Mouse (Mus musculus) embryo, embryonic 11.5 days (tissue): ENCODE data around the gene Apoa1.

ENCODE experiments used
- DNase-seq: peaks from one replicate; pipeline ENCODE4 v3.0.0-alpha.2; 2012; ENCODE audit warnings: low read depth, low spot score

Apoa1 gene

DNA sequence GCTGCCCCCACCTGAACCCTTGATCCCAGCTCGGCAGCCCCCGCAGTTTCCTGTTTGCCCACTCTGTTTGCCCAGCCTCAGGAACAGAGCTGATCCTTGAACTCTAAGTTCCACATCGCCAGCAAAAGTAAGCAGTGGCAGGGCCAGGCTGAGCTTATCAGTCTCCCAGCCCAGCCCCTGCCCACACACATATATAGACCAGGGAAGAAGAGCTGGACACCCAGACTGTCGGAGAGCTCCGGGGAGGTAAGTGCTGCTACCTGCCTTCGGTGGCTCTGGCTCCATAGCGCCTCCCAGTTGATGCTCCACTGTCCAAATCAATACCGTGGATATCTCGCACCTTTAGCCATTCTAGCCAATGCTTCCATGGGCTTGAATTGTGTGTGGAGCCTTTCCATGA lies at the start of gene Apoa1:
TSS of gene Apoa1 (plus strand) at position 90 of the 400 bp plus-strand sequence.
- no peak for DNase-seq

DNA sequence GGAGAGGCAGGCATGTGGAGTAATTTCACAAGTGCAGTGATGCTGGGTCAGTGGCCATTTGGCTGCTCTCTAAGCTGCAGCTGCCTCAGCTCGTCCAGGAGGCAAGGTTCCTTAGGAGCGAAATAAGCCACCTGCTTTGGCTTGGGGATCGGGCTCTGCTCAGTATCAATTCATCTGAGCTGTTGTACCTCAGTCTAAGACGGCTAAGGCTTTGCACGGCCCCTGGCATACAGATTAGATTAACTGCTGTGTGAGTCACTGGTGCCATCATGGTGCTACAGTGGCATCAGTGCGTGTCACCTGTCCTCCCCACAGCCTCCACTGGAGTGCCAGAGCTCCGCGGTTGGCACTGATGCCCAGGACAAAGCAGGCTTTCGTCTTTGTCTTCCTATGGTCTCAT lies 49.8 kb upstream of the Apoa1 start:
- DNase-seq, result no peak

DNA sequence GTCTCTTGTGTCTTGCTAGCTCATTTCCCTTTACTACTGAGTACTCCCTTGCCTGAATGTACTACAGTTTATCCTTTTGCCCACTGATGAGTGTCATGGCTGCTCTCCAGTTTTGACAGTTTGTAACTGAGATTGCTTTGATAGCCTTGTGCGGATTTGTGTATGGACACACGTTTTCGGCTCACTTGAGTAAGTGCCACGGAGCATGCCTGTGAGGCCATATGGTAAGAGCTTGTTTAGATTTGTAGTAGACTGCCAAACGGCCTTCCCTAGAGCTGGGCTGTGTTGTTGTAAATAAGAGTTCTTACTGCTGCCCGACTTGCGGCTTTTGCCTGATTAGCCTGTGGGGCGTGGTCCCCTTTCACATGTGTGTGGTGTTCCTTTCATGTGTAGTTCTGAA lies 47.1 kb upstream of the Apoa1 start:
- no peak for DNase-seq

DNA sequence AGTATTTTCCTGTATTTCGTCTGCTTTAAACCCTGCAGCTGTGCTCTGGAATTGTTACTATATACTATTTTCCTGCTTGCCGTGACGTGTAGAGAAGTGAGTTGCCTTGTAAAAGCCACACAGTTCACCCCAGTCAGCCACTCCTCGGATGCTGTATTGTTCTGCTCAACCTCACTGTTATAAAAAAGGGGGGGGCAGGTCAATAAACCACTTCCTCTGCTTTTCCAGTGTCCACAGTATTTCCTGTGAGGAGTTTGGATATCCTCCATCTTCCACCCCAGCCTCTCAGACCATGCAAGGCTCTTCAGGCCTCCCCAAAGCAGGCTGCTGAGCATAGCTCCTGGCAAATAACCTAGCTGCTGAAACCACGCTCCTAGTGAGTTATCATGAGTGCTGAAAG lies 43.8 kb upstream of the Apoa1 start:
- DNase-seq, result no peak

DNA sequence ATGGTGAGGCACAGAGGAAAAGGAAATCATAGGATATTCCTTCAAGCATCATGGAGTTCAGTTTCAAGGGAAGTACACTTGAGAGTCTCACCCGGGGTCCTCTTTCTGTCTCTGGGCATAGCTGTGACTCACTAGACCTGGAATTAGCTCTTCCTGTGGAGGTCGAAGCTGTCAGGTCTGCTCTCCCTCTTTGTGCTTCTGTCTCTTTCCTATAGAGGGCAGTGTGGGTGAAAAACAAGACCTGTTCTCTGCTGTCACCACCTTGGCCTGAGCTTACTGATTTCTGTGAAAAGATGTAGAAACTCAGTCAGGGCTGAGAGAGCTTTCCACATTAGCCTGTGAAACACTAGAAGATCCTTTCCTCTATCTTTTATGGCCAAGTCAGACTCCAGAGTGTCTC lies 43.2 kb upstream of the Apoa1 start:
- DNase-seq, result no peak

DNA sequence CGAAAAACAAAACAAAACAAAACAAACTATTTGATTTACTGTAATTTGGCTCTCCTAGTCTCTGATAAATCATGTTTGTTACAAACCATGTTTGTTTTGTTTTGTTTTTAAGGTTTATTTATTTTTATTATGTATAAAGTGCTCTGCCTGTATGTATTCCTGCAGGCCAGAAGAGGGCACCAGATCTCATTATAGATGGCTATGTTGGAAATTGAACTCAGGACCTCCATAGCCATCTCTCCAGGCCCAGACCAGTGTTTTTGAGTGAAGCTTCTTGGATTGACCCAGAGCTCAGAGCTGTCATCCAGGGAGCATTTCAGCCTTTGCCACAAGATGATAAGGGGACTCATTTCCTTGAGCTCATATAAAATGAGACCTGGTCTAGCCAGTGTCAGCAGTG lies 42.0 kb upstream of the Apoa1 start:
- no peak for DNase-seq

DNA sequence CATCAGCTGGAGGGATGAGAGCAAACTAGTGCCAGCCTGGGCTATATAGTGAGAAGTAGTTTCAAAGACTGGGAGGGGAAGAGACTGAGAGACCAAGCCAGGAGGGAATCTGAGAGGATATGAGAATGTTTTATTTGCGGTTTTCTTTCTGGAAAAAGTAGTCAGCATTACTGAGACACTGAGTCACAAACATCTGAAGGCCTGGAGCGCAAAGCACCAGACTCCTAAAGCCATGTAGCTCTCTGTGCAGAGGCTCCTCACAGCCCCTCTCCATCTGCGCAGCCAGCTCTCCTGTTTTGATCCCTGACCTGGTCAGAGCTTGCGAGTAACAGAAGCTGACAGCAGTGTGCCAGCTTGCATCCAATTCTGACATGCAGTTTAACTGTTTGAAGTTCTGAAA lies 40.0 kb upstream of the Apoa1 start:
- no peak for DNase-seq

DNA sequence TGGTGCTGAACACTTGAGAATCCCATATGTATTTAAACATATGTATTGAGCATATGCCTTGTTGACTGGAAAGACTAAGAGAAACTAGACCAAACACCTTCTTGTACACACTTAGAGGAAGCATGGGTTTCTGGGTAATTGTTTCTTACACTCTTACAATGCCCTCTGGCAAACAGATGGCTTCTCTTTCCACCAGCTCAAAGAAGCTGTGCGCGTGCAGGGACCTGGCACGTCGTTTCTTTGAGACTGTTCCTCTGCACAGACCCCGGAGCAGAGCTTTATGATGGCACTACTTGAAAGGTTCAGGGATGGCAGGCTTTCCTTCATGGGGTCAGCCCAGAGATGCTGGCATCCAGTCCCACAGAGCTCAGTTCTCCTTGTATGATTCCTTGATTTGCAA lies 39.4 kb upstream of the Apoa1 start:
- DNase-seq, result no peak

DNA sequence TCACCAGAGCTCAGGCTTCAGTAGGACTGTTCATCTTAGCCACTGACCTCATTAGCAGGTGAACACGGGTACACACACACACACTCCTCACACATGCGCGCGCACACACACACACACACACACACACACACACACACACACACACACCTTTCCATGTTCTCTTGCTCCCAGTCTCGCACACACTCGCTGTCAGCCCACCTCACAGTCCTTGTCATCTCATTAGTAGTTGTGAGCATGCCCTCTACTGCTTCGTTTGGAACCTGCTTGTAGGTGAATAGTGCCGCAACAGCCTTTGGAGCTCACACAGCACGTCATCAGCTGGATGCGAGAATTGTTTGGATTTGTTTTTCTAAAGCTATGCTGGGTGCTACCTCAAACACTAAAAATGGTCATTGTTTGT lies 39.0 kb upstream of the Apoa1 start:
- DNase-seq, result no peak

DNA sequence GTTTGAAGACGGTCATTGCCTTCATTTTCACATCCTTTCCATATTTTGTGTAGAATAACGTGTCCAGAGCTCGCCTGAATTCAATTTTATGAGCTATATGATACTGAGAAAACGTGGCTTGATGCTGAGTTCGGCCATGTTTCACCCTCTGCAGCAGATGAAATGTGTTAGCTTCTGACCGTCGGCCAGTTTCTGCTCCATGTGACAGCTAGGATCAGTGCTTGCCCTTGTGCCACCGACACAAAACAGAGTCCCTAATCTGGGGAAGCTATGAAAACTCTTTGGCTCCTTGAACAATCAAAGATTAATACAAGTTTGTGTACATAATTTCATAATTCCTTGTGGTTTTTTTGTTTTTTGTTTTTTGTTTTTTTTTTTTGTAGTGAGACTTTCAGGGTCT lies 37.1 kb upstream of the Apoa1 start:
- DNase-seq, result no peak

DNA sequence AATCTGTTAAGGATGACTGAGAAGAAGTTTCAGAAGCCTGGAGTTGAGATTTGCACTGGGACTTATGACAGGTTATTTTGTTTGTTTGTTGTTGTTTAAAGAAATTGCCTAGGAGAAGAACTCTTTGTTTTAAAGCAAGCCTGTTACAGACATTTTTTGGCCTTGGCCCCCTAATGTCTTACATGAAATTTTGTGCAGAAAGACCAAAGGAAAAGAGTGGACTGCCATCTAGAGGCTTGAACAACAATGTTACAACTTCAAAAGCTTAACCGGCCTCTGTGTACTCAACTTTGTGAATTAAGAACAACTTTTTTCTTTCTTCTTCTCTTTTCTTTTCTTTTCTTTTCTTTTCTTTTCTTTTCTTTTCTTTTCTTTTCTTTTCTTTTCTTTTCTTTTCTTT lies 36.7 kb upstream of the Apoa1 start:
- DNase-seq, result peak; percentile 29

DNA sequence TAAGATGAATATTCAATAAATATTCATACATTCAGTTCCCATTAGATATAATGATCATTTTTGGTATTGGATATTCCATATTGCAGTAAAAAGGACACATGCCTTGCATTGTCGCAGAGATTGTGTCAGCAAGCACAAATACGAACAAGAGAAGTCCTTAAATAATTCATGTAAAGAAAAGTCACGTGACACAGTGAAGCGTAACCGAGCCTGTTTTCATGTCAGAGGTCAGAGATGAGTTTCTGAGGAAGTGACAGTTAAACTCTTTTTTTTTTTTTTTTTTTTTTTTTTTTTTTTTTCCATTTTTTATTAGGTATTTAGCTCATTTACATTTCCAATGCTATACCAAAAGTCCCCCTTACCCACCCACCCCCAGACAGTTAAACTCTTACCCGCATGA lies 35.7 kb upstream of the Apoa1 start:
- DNase-seq, result no peak

DNA sequence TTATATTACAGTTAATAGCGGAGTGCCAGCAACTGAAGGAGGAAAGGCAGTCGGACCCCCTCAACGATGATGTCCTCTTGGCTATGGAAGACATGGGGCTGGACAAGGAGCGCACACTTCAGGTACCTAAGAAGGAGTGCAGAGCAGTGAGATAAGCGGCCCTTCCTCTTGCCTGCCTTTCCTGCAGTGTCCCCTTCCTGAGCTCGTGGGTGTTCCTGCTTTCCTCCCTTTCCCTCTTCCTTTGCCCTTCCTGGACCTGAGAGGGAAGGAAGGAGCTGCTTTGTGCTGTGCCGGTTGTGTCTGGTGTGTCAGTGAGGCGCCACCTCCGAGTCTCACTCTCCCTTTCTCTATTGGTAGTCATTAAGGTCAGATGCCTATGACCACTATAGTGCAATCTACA lies 33.6 kb upstream of the Apoa1 start:
- DNase-seq, result no peak

DNA sequence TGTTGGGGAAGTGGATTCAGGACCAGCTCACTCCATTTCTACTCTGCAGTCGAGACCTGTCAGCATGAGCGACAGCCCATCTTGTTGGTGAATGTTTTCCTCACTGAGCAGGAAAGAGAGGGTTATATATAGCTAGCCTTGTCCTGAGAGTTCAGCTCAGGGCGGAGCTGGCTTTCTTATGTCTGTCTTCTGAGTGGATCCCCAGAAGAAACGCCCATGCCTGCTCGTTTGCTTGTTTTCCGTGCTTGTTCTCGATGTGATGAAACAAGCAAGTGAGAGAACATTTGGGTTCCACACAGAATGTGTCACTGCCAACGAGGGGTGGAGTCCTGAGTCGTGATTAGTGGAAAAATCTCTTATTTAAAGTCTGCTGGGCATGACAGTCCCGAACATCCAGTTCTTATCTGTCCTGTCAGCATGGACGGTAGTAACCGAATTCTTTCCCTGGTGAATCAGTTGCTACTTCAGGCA lies 31.6 kb upstream of the Apoa1 start:
- DNase-seq, result no peak

DNA sequence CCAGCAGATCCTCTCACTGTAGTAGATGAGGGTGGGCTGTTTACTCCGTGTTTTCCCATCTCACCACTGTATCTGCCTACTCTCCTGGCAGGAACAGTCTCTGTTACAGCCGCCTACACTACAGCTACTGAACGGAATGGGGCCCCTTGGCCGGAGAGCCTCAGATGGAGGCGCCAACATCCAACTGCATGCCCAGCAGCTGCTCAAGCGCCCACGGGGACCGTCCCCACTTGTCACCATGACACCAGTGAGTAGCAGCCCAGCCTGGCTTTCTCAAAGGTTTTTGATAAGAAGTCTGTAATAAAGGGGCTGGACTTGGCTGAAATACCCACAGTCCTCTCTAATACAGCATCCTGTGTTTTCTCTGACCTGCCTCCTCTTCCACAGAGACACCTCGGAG lies 29.9 kb upstream of the Apoa1 start:
- no peak for DNase-seq

DNA sequence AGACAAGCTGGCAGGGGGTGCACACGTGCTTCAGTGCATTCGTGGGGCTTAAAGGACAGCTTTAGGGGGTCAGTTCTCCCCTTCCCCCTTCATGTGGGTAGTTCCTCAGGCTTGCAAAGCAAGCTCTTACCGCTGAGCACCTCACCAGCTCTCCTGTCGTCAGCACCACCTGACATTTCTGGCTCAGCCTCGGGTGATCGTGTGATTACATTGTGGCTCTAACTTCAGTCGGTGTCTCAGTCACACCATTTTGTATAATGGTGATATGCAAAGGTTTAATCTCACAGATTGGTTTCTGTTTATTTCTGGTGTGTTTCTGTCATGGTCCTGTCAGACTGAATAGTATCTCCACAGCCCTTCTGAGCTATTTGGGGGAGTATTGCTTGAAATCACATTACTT lies 29.4 kb upstream of the Apoa1 start:
- DNase-seq, result no peak

DNA sequence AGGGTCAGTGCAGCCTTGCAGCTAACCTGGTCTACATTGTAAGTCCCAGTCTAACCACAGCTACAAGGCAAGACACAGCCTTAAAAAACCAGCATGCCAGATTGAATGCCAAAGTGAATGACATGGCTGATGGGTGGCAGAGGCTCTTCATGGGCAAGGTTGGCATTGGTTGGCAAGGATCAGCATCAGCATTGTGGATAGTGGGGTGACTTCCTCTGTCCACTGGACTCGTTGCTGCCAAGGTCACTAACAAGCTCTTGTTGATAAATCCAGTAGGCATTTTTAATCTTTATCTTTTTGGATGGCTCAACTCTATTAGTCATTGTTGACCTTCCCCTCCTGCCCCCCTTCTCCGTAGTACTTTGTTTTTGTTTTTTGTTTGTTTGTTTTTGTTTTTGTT lies 28.8 kb upstream of the Apoa1 start:
- DNase-seq, result no peak

DNA sequence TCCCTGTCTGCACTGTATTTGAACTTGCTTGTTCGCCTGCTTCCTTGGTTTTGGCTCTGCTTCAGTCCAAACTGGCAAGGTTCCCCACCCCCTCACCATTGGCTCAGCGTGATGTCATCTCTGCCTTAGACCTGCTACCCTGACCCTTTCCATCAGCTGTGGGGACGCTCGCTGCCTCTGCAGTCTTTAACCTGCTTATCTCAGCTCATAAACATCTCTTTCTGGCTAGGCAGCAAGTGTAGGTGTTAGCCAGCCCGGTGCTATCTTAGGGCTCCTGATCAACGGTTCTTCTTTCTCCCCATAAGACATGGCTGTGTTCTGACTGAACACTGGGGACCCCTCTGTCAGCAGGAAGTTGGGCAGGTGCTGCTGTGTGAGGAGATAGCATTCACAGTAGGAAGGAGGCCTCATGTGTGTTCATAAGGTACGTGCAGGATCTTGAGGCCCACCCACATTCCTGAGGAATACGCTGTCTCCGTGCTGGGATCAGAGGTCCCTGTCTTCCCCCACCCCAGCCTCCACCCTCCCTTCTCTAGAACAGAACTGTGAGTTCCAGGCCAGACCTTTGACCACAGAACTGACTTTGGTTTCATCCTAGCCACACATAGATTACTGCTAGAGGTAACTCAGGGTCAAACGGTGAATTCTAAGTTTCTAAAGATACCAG lies 21.4 kb upstream of the Apoa1 start:
- DNase-seq, result no peak

DNA sequence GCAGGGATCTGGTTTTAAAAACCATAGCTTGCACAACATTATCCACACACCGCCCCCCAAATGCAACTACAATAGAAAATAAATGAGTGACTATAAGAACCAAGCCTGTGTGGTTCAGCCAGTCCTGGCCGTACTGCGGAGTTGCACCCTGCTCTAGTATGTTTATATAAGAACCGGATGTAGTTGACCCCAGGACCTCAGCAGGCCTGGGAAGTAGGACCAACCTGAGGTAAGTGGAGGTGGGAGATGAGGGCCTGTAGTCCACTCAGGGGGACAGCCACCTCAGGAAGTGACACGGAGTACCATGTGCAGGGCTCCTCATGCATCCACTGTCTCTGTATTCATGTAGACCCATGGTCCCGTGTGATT lies 20.9 kb upstream of the Apoa1 start:
- no peak for DNase-seq

DNA sequence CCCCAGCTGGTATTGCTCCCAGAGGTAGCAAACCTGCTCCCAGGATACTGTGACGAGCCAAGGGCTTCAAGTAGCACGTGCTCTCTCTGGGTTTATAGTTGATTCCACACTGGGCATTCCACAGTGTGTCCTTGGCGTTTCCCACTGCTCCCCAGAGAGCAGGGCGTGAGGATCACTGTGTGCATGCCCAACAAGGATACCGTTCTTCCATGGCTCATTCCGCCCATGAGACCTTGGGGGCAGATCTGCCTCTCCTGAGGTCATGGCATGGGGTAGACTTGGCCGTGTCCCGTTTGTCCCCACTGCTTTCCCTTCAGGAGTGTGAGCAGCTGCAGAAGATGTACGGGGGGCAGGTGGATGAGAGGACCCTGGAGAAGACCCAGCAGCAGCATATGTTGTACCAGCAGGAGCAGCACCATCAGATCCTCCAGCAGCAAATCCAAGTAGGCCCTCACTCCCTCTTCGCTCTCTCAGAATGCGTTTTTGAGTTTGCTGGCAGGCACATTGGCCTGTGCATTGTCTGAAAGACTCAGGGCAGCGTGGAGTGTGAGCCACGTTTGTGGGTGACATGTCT lies 19.9 kb upstream of the Apoa1 start:
- no peak for DNase-seq

DNA sequence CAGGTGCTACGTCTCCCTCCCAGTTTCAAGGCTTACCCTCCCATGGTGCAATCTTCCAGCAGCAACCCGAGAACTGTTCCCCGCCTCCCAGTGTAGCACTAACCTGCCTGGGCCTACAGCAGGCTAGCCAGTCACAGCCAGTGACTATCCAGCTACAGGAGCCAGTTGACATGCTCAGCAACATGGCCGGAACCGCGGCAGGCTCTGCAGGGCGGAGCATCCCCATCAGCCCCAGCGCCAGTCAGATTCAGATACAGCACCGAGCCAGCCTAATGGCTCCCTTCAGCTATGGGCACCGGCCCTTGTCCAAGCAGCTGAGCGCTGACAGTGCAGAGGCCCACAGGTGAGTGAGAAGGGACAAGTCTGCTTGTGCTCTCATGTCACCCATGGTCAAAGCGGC lies 17.9 kb upstream of the Apoa1 start:
- DNase-seq, result no peak

DNA sequence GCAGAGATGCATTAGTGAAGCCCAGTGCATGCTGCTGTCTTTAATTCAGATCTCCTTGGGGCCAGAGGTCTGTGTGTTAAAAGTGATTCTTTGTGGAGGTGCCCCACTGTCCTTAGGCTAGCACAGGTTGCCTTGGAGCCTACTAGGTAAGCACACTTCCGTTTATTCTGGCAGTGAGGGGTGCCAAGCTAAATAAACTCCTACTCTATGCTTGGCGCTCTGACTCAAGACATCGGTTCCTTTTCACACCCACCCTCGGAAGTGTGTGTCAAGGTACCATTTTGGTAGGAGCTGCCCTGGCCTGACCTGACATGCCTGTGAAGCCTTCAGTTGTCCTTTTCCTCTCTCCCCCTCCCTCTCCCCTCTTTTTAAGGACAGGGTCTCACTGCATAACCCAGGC lies 14.1 kb upstream of the Apoa1 start:
- no peak for DNase-seq

DNA sequence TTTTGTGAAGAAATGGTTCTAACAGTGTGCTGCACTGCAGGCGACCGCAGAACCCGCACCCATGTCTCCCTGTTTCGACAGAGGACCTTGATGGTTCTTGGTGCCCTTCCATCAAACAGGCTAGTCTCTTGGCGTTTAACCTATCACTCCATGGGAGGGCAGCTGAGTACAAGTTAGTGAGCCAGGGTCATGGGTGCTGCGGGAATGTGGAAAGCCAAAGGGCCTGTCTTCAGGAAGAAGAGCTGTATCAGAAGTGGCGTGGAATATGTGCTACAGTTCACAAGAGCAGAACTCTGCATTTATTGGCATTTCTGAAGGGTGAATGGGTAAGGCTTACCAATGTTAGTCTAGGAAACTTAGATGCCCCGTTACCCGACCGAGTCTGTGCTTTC lies 13.4 kb upstream of the Apoa1 start:
- DNase-seq, result no peak
